Mouse (Mus musculus): ENCODE results near the gene Gatc.
"Not testable (repeated sequence)": the region's sequence is repeated elsewhere in the genome, so short reads cannot be mapped to it uniquely, and the experiment has no call there.

Gatc gene

DNA sequence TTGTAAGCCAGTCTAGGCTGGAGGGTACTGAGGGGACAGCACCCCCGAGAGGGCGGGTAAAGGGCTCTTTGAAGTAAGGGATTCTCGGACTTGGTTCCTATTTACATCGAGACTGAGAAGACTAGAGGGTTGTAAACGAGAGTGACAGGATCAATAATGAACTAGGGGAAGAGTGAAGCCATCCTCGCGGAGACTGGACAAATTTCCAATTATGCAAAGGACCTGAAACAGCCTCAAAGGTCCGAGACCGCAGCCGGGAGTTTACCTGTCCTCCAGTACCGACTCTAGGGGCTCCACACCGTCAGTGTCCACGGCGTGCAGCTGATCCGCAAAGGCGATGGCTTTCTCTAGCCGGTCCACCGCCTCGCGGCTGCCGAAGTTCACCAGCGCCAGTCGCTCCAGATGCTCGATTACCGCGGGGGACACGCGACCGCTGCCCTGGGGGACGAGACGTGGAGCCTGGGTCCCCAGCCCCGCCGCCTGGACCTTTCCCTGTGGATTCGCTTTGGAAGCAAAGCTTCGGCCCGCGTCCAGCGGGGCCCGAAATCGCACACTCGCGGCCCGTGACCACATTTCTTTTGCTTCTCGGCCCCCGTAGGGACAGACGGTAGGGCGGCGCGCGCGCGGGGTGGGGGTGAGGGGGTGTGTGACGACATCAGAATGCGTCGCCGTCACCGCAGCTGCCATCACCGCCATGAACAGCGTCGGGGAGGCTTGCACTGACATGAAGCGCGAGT, at the start of gene Gatc, which contains the start of gene Triap1:
TSS of gene Gatc (minus strand) at position 602 of the 737 bp plus-strand sequence.
TSS of gene Triap1 (plus strand) at position 649 of the 737 bp plus-strand sequence.
- DNase-seq (ENCODE audit: low read depth, low spot score), result peak; percentile 76

DNA sequence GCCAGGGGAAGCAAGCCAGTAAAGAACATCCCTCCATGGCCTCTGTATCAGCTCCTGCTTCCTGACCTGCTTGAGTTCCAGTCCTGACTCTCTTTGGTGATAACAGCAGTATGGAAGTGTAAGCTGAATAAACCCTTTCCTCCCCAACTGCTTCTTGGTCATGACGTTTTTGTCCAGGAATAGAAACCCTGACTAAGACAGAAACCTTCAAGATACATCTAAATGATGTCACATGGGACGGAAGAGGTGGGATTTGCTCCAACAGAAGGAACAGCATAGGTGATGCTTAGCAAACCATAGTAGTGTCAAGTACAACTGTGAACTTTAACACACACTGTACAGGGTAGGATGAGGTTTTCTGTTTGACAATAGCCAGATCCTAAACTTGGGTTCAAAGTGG, 37.9 kb upstream of the Gatc start:
- DNase-seq (ENCODE audit: low read depth, low spot score), result not testable (repeated sequence)

DNA sequence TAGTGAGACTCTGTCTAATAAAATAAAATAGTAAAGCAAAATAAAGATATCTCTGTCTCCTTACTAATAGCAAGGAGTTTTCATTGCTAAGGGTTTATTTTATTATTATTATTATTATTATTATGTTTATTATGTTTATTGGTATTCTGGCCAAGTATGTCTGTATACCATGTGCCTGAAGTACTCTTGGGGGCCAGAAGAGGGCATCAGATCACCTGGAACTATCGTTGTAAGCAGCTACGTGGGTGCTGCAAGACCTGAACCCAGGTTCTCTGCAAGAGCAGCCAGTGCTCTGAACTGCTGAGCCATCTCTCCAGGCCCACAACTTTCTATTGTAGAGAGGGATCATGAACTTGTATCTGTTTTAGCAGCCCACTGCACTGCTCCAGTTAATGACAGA, 34.5 kb upstream of the Gatc start:
- DNase-seq (ENCODE audit: low read depth, low spot score), result no peak

DNA sequence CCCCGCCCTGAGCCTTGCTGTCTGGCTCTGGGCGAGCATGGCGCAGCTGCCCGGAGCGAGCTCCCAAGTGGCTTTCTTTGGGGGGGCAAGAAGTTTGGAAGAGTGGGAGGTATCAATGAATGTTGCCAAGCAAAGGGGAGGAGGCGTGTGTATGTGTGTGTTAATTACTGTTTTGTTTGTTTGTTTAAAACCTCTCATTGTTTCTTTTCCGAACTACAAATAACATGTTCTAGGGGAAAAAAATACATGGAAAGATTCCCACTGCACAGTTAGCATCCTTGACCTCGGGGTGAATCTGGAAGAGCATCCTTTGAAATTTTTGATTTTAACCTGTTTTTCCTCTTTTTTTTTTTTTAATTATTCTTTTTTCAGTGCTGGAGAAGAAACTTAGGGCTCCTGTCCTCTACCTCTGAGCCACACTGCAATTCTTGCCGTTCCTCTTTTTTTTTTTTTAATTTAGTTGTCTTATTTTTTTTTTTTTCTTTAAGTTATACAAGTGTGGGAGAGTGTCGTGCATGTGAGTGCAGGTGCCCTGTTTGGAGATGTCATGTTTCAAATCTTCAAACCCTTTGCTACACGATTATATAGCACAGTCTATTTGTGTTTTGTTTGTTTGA, 33.3 kb upstream of the Gatc start:
- DNase-seq (ENCODE audit: low read depth, low spot score), result no peak

DNA sequence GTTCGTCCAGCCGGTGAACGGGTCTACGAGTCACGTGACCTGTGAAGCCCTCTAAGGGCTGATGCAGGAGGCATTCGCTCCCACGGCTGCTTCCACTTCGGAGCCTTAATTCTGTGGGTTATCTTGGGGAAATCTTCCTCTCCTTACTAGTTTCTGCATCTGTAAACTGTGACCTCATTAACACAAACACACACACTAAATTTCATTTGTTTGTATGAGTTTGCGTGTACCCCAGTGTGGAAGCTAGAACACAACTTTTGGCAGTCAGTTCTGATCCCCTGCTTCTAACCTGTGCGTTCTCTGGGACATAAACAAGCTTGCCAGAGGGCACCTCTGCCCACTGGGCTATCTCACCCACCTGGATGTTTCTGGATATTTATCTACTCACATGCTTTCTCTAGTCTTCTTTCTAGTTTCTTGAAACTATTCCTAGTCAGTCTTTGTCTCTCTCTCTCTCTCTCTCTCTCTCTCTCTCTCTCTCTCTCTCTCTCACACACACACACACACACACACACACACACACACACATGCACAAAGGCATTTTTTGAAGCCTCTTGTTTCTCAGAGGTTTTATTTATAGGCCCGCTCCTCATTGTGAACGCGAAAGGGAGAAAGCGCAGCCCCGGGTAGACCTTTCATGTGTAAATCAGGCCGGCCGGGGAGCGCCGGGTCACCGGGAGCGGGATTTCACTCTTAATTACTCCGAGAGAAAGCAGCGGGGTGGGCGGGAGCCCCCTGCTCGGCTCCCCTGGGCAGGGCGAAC, 32.6 kb upstream of the Gatc start:
- DNase-seq (ENCODE audit: low read depth, low spot score), result no peak

DNA sequence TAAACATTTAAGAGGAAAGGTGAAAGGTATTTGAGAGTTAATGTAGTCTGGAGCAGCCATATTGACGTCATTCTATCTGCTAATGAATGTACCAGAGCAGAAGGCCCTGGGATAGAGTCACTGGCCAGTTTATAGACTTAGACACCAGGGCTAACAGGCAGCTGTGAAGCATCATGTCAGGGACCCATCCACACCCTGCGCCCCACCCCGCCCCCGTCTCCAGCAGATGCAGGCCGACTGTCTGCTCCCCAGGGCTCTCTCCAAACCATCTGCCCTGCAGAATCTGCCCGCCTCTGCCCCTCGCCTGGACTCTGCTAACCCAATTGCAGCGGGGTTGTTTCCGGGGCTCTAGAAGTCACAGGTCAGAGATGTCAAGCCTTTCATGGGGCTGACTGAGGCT, 30.8 kb upstream of the Gatc start:
- DNase-seq (ENCODE audit: low read depth, low spot score), result no peak

DNA sequence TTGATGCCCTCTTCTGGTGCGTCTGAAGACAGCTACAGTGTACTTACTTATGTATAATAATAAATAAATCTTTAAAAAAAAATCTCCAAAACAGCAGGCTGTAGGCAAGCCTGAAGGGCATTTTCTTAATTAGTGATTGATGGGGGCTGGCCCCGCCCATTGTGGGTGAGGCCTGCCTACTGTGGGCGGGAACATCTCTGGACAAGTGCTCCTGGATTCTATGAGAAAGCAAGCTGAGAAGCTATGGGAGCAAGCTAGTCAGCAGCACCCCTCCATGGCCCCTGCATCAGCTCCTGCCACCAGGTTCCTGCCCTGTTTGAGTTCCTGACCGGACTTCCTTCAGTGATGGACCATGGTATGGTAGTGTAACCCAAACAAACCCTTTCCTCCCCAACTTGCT, 23.8 kb upstream of the Gatc start:
- no peak for DNase-seq (ENCODE audit: low read depth, low spot score)

DNA sequence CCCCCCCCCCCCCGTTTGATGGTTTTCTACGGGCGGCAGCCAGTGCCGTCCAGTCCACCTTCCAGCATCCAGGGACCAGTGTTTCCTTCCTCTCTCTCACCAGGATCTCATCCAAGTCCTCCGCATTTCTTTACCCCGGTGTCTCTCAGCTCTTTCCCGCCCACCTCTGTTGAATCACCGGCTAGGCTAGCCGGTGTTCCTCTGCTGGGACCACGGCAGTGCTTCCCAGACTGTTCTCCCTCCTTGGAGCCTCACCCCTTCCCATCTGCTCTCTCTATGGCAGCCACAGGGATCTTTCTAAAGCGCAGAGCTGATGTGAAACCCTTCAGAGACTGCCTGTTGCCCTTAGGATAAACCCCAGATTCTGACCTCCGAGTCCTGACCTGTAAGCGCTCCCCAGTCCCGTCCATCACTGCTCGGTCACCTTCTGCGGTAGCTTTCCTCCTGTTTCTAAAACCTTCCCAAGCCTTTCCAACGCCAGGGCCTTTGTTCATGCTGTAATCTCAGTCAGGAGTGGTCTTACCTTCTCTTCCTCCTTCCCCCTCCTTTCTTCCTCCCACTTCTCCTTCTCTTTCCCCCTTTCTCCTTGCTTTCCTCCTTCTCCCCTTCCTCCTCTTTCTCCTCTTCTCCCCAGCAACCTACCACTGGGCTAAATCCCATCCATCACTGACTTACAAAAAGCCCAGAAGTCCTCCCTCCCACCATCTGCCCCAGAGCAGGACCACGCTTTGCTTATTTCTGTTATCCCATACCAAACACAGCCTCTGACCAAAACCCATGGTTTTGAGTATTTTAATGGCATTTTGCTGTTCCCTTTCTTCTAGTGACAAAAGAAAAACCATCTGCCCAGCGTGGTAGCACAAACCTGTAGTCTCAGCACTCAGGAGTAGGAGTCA, 22.1 kb upstream of the Gatc start:
- DNase-seq (ENCODE audit: low read depth, low spot score), result no peak

DNA sequence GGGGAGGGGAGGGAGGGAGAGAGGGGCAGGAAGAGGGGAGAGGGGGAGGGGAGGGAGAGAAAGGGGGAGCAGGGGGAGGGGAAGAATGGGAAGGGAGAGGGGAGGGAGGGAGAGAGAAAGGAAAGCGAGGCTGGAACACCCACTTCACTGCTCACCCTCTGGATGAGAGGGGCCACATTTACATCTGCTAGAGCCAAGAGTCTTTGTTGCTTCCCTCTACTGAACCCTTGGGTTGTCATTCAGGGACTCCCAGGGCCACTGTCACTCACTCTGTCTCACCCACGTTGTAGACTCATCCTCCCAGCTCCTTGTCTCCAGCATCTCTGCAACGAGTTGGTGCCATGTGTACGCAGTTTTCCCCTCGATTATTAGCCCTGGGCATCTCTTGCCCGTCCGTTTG, 21.2 kb upstream of the Gatc start:
- no peak for DNase-seq (ENCODE audit: low read depth, low spot score)

DNA sequence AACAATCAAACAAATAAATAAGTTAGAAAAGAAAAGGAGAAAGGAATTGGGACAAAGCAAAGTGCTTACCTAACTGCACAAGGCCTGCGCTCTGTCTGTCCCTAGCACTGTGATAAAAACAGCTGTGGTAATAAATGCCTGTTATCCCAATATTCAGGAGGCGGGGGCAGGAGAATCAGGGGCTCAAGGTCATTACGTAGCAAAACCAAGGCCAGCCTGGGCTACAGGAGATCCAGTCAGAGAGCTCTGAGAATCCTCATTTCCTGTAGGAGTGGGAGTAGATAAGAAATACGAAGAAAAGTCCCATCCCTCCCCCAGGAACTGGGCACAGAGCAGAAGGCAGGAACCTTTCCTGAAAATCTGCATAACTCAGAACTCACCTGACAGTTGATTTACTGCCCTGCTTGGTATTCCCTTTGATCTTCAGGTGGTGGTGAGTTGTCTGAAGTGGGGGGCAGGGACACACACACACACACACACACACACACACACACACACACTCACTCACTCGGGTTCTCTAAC, 18.9 kb upstream of the Gatc start:
- no peak for DNase-seq (ENCODE audit: low read depth, low spot score)

DNA sequence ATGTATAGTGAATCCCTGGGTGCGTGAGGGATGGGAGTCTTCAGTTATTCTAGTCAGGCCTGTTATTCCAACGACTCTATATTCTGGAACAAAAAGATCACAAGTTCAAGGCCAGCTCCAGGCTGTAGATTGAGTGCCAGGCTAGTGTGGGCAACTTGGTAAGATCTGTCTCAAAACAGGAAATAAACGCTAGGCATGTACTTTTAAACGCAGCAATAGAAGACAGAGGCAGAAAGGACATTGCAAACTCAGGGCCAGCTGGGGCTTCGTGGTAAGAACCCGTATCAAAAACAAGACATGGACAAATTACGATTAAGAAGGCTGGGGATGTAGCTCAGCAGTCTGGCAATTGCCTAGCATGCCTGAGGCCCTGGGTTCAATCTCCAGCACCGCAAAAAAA, 18.5 kb upstream of the Gatc start:
- DNase-seq (ENCODE audit: low read depth, low spot score), result no peak

DNA sequence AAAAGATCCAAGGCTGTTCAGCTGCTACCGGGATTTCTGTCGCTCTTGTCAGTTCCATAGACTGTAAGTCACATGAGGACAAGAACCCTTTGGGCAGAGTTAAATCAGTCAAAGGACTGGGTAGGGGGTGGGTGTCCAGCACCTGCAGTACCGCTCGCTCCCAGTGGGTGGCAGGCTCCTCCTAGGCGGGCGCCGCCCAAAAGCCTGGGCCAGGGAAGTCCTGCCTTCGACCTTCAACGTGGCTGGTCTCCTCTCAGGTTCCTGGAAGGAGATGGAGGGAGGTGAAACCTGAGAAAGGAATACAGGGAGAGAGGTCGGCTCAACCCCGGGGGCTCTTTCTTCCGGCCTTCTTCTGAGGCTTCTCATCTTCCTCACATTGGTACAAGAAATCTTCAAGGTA, 17.9 kb upstream of the Gatc start:
- DNase-seq (ENCODE audit: low read depth, low spot score), result no peak

DNA sequence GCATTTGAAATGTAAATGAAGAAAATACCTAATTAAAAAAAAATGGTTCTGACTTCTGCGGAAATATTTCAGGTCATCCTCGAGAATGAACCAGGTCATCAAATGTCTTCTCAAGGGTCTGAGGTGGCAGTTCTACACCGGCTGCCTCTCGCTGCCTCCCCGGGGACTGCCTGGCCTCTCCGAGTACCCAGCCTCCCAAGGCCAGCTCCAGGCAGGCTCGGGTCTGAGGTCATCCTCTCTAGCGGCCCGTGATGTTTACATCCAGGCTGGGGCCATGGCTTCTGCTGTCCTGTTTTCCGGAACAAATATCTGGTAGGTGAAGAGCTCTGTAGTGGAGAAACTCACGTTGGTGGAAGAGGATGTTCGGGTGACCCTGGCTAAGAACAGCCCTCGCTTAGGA, 14.1 kb upstream of the Gatc start:
- DNase-seq (ENCODE audit: low read depth, low spot score), result no peak

DNA sequence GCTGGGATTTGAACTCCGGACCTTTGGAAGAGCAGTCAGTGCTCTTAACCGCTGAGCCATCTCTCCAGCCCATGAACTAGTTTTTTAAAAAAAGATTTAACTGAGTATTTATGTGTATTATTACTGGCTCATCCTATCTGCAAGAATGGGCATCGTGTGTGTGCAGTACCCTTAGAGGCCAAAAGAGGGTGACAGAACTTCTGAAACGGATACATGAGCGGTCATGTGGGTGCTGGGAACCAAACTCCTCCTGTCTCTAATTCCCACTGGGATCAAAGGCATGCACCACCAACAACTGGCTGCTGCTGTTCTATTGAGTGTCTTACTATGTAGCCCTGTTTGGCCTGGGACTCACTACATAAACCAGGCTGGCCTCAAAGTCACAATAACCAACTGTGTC, 10.4 kb upstream of the Gatc start:
- DNase-seq (ENCODE audit: low read depth, low spot score), result no peak

DNA sequence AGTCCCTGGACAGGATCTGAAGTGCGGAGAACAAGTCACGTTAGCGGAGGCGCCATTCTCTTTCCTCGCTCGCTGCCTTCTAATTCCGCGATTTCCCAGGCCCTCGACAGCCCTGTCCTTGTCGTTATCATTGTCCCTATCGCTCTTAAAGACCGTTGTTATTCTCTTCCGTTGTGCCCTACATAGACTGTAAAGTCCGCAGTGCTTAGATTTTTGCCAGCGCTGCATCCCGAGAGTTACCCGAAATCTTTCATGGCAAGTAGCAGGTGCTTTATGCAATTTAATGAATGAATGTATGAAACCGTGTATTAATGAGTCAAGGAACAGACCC, 8.2 kb upstream of the Gatc start:
- DNase-seq (ENCODE audit: low read depth, low spot score), result no peak

DNA sequence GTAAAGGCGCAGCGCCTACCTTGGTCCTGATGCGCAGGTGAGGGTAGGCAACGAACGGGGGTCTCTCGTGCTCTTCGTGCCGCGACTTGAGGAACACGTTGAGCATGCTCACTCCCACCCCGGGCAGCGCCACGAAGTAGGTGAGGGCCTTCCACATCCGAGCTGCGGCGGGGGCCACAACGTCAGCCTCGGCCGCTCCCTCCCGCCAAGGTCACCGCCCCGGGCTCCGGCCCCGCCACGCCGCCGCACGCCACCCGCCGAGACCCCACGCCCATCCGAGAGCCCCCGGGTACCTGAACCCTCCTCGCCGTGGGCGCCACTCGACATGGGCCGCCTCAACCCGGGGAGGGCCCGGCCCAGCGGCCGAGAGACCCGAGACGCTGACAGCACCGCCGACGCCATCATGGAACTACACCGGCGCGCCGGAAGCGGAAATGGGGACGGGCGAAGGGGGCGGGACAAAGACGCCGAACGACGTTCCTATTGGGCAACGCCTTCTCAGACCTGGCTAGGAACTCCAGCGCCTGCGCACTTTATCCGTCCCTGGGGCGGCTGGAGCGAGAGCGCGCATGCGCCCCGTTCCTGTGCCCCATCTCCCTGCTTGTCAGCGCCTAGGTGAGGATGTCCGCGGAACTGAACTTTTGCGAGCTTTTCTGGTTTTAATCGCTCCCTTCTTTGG, 7.7 kb upstream of the Gatc start, which contains the start of gene Cox6a1:
TSS of gene Cox6a1 (minus strand) at position 436 of the 679 bp plus-strand sequence.
- peak; percentile 99 for DNase-seq (ENCODE audit: low read depth, low spot score)

DNA sequence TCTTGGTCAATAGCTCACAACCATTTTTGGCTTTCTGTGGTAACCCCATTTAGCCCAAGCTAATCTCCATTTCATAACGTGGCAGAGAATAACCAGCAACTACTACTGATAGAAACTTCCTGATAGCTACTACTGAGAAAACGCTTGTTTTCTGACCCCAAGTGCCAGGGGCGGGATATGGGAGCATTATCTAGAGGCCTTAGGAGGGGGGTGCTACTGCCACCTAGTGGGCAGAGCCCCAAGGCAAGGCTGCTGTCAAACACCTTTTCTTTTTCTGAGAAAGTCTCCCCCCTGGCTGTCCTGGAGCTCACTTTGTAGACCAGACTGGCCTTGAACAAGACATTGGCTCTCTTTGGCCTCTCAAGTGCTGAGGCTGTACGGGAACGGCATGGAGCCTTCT, 6.6 kb upstream of the Gatc start:
- DNase-seq (ENCODE audit: low read depth, low spot score), result peak; percentile 85

DNA sequence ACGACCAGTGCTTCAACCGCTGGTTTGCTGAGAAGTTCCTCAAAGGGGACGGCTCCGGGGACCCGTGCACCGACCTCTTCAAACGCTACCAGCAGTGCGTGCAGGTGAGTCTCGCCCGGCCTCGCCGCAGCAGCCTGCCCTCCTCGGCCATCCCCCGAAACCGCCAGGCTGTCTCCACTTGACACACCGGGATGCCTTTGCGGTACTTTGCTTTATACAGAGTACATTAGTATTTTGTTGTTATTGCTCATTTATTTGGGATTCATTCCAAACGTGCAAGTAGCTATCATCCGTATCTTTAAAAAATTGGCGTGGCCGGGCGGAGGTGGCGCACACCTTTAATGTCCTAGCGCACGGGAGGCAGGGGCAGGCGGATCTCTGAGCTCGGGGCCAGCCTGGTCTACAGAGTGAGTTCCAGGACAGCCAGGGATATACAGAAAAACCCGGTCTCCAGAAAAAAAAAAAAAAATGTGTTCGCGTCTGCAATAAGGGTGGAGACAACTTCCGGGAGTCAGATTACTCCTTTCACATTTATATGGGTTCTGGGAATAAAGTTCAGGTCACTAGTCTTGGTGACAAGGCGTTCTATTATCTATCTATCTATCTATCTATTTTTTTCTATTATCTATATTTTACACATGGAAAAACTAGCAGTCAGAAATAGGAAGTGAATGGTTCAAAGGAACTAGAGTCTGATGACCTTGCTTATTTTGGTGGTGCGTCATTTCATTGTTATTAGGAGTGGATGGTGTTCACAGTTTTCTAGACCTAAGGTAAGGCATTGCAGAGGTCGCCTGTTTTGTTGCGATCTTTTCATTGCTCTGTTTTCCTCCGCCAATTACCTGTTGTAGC, 562 bp upstream of the Gatc start:
- no peak for DNase-seq (ENCODE audit: low read depth, low spot score)

DNA sequence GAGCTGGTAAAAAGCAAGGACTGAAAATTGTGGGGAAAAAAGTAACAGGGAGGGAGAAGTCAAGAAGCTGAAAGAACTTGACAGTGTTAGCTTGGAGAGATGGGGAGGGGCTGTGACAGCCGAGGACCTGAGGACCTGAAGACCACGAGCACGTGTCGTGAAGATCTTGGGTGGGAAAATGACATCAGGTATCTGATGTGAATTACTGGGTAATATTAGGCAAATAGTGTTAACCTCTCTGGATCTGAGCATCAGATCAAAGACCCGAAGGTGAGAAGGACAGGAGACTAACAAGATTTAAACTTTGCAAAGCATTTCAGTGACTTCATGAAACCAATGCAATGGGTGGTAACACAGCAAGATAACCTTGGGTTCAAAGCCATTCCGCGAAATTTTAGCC, 971 bp downstream of the Gatc start:
- DNase-seq (ENCODE audit: low read depth, low spot score), result no peak

DNA sequence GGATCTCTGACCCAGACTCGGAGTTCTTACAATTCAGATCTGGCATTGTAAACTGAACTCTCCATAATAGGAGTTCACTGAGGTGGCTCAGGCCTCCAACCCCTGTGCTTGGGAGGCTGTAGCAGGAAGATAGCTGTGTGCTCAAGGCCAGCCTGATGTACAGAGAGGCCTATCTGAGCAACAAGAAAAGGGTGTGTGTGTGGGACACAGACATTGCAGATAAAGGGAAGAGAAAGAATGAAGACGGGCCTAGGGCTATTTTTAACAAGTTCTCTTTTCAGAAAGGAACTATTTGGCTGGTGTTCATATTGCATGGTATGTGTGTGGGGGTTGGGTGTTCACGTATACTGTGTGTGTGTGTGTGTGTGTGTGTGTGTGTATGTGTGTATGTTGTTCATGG, 7.4 kb downstream of the Gatc start:
- no peak for DNase-seq (ENCODE audit: low read depth, low spot score)
